Mouse (Mus musculus) urinary bladder, adult 2 months (tissue): ENCODE results near the gene Prox1. TPM values are rescaled to one million over a fixed set of nuclear protein-coding genes. Genes with fewer than 3 reads are reported as not detected.

Source experiments
- DNase-seq: peaks from one replicate; pipeline ENCODE4 v3.0.0; 2022; ENCODE audit warnings: low spot score
- polyA plus RNA-seq: library from polyadenylated mRNA; depleted of rRNA; stranded (reverse); fragments of >200 nt; gene quantifications from 2 replicates; pipeline ENCODE4 v1.2.3, GENCODE M21; 2012

Gene Prox1
- polyA plus RNA-seq, 1 experiment = 0.70 TPM

DNA sequence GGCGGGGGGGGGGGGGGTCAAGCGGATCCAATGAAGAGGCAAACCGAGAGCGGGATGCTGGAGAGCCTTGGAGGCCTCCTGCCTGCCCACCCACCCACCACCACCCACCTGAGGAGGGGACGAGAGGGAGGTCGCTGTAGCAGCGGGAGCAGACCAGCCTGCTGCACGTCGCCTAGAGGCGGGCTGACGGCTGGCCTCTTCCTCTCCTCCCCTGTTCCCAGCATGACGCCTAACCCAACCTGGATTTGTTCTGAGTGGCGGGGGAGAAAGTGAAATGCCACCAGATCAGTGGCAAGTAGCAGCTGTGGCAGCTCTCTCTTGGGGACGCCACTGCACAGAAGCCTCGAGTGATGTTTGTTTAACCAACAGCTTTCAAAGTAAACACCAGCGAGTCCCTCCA lies 3.1 kb upstream of the Prox1 start:
- DNase-seq = no peak

DNA sequence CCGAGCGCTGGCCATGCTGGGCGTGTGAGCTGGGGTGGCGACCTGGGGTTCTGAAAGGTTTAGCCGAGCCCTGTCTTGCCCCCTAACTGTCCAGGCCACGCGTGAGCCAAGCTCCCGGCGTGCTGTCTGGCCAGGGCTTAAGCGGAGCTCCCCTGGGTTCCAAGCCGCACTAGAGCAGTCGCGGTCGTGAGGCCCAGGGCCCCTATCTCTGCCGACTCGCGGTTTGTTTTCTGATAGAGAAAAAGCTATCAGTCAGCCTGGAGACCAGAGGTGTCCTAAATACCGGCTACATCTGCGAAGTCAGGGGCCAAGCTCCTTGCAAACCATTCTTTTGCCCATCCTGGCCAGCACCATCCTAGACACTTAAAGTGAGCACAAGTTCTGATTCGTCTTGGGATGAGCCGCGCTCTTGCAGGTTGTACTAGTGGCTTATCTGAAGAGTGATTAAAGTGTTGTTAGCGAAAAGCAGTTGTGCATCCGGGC lies 2.5 kb upstream of the Prox1 start:
- no peak for DNase-seq

DNA sequence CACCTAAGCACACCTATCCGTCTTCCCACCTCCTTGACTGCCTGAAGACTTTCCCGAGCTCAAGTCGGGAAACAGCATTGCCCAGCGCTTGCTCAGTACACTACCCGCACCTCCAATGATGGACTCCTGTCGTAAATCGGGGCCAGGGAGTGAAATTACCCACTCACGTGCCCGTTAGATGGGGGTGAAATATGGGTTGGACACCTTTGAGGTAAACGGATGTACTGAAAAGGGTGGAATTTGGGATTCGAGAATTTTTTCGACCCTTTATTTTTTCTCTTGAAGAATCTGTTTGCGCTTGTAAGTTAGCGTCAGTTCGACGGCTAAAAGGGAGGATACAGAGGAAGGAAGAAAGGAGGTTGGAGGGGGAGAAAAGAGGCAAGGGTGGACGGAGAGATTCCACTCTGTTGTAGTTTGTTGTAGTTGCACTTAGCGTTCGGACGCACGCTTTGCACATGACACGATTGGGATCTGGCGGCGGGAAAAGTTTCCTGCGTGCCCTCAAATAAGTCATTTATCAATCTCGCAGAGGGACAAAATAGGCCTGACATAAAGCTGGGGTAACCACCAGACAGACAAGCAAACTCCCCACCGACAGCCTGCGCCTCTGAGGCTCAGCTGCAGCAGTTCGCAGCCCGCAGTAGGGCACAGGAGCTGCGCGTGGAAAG lies 1.9 kb upstream of the Prox1 start:
- no peak for DNase-seq

DNA sequence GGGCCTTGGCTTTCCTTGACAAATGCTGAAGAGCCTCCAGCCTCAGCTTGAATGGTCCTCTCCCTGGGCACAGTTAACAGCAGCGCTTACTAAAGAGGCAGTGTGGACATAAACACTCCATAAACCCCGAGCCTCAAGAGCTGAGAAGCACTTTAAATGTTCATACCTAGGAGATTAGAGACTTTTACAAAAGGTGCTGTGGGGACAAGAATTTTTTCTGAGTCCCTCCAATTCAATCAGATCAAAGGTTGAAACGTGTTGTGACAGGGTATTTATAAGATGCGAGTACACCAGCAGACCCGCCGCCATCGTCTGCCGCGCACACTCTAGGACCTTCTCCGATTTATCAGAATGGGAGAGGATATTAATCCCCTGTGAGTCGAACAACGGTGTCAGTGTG lies 1.2 kb upstream of the Prox1 start:
- no peak for DNase-seq

DNA sequence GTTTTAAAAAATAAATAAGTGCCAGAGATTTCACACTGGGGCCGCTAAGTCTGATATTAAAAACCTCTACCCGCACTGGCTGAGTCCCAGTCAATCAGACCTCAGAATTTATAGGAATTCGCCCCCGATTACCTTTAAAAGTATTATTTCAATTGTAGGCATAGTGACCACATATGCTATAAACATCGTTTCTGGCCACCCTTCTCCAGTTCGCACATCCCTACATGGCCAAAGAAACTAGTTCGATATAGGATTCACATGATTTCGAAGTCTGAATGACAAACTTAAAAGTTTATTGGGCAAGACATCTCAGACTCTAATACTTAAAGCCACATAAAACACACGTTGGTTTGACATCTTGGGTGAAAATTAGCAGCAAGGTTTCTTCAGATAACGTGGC lies 827 bp upstream of the Prox1 start:
- no peak for DNase-seq

DNA sequence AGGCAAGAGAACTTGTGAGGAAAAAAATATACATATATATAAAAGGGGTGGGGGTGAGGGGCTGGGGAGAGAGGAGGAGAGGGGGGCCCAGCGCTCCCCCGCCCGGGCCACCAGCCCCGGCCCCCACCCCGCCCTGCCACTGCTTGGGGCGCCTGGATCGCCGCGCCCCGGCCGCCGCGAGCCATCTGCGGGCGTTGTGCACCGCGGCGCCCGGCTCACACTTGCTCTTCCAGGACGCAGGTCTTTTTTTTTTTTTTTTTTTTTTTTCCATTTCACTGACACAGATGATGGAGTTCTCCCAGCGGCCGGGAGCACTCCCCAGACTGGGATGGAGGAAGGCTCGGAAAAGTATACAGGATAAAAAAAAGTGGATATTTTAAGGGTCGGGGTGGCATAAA lies 304 bp upstream of the Prox1 start:
- DNase-seq = no peak

DNA sequence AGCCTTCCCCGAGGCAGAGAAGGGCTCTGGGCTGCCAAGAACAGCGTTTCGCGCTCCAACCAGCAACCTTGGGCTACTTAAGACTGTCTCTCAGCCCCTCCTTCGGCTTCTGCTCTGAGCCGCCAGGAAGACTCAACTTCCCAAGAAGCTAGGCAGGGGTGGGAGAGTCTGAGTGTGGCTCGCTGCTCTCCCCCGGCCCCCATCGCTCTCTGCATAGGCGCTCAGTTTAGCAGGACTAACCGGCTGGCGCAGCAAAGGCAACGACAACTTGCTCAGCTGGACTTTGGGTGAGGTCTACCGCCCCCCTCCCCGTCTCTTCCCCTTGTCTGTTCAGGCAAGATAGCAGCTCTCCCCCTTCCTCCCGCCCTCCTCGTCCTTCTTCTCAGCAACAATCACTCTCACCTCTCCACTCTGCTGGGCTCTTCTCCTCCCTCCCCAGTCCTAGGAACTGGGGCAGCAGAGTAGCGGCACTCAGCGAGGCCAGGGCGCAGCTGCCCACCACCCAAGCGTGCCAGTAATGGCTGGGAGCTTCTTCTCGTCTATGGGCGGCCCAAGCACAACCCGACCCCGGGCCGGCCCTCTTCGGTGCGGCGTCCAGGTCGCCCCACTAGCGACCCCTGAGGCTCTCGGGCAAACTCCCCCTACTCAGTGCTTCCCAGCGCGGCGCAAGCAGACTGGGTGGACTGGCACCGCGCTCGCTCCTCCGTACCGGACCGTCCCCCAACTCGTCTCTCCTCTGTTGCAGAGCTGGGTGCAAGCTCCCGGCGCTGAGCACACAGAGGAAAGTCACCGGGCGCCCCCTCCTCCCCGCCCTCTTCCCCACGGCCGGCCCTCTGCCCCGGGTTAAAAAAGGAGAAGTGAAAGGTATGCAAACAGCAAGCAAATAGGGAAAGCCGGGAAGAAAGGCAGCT lies 1.5 kb downstream of the Prox1 start:
- DNase-seq = no peak

DNA sequence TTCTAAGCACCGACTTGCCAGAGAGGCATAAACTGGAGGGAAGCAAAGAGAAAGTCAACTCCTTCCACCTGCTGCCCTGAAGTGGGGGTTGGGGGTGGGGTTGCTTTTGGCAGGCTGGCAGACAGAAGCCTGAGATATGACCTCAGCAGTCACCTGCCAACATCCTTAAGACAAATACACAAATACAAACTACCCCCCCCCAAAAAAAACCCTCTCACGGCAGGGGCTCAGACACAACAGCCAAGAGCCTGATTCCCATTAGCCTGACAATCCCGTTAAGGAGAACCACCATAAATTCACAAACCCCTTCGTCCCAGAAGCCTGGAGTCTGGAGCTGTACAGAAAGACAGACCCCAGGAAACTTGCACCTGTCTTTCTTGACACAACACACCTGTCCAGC lies 2.4 kb downstream of the Prox1 start:
- no peak for DNase-seq

DNA sequence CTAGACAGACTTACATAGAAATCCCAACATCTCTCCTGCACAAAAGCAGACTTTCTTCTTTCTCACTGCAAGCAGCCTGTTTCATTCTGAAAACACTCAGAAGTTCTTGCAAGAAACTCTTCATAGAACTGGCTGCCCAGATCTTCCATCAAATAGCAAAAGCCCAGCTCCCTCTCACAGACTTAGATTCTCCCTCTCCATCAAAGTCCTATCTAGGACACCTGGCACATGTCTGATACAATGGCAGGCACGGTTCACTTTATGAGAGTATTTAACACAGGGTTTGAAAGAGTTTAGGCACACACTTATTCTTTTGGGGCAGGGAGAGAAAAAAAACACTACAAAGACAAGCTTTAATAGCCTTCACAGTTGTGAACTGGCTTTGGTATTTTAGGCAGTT lies 2.9 kb downstream of the Prox1 start:
- DNase-seq = no peak

DNA sequence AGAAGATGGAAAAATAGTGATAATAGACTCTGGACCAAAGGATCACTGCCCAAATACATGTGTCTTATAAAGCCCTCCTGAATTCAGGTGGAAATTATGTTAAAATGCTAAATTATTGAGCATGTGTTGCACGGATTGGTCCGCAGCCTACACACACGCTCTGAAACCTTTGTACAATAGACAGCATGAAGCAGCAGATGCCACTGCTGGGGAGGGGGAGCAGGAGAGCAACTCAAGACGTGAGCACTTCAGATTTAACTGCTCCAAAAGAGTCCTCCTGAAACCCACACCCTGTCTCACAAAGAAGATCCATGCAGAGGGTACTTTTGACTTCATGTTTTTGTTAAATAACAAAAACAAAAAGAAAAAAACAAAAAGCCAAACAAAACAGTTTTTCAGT lies 5.0 kb downstream of the Prox1 start:
- no peak for DNase-seq

DNA sequence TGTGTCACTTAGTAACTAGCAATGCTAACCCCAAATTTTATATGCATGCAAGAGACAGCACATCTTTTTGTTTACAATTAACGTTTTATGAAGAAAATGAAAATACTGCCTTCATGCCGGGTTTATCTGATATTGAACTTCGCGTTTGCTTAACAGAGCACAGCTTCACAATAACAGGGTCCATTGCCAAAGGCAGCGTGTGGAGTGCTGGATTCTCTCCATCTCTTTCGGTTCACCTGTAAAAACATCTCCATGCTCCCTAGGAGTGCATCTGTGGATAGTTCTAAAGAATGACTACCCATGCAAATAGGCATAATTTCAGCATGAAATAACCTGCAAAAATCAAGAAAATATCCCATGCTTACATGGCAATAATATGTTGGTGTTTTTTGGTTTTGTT lies 7.0 kb downstream of the Prox1 start:
- no peak for DNase-seq

DNA sequence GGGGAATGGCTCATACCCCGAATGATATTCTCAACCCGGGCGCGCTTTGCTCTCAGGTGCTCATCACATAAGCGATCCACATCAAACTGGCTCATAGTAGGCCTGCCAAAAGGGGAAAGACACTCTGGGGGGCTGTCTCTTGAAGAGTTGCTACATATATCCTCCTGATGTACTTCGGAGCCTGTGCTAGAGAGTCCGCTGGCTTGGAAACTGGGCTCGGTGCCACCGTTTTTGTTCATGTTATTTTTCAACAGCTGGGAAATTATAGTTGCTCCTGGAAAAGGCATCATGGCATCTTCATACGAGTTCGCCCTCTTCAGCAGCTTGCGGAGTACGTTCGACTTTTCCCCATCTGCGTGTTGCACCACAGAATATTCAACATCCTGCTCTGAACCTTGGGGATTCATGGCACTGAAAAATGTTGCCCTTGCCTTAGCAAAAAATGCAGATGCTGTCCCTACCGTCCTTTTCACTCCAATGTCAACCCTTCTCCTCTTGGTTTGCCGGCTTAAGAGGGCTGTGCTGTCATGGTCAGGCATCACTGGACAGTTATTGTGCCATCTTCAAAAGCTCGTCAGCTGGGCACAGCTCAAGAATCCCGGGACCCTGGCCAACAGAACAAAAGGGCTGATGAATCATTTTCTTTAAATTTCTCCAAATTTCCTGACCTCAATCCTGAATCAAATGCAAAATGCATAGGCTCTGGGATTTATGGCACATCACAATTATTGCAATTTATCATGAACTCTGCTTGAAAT lies 8.6 kb downstream of the Prox1 start:
- no peak for DNase-seq

DNA sequence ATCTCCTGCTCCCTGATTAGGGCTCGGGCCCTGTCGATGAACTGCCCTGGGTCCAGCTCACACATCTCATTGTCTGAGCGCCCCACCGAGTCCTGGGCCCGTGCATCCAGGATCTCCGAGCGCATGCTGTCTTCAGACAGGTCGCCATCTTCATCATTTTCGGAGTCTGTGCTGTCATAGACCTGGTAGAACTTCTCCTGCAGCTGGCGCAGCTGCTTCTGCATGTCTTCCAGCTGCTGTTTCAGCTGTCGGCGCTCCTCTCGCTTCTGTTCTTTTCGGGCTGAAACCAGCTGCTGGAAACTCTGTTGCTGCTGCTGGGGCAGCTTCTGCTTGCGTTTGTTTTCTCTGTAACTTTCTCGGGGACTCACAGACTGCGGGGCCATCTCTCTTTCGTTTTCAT lies 9.2 kb downstream of the Prox1 start:
- DNase-seq = no peak

DNA sequence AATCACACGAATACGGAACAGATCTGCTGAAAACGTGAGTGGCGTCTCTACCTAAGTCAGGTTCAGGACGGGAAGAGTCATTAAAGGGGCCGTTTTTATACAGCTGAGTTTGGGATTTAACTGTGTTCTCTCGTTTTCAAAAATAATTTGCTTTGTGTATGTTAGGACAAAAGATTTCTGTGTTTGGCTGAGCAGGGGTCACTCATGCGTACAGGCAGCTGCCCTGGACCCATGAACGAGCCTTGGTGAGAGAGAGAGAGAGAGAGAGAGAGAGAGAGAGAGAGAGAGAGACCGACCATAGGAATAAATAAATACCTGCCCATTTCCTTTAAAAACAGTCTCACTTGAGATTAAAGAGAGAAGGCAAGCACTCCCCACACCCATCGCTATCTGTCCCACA lies 11.1 kb downstream of the Prox1 start:
- DNase-seq = no peak

DNA sequence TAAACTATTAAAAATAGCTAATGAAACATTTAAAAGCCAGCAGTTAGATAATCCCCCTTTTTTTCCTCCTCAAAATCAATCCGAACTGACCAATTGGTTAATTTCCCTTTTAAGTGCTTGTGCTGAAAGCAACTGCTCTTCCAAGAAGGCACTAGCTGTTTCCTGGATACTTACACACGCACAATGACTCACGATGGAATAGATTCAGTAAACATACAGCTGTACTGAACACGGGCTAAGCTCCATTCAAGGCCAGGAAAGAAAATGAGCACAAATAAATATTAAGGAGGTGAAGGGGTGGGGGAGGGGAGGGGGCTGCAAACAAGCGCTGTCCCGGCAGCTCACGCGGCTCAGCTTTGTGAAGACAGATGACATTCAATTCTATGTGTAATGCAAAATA lies 14.8 kb downstream of the Prox1 start:
- DNase-seq = no peak

DNA sequence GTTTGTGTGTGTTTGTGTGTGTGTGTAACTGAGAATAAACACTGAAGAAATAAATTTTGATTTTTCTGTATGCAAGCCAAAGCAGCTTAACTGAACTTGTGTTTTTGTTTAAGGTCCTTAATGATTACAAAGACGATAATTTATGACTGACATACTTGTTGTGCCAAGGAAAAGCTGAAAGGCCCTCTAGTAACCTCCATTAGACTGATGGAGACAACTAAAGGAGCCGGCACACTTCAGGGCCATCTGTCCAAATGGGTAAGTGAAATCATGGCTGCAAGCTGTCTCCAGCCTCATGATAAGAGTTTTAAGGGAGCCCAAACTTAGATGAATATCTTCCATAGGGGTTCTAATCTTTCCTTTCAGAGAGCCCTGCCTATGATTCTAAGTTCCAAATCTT lies 15.5 kb downstream of the Prox1 start:
- no peak for DNase-seq

DNA sequence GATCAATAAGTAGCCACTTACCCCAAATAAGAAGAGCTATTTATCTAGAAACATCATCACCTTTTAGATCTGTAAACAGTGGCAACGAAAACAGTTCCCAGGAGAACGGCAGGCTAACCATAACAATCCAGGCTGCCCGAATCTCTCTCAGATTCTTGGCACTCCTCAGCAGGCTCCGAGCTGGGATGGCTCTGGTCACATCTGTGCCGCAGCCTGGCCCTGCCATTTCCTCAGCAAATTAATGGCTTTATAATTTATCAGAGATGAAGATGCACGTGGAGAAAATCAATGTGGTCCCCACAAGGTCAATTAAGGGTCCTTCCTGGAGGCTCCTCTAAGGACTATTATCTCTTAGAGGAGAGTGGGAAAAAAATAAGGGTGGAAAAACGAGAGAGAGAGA lies 16.2 kb downstream of the Prox1 start:
- no peak for DNase-seq

DNA sequence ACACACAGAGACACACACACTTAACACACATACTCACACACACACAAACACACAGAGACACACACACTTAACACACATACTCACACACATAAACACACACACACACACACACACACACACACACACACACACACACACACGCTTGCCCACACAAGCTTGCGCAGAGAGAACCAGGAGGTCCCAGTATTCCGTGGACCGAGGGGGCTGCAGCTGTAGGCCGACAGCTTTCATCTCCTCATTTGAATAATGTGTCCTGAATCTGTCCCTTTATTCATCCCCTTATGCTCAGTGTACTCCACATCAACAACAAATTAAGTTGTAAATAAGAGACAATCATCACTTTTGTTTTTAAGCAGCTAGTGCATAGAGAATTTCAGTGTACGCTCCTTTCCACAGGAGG lies 17.9 kb downstream of the Prox1 start:
- no peak for DNase-seq

DNA sequence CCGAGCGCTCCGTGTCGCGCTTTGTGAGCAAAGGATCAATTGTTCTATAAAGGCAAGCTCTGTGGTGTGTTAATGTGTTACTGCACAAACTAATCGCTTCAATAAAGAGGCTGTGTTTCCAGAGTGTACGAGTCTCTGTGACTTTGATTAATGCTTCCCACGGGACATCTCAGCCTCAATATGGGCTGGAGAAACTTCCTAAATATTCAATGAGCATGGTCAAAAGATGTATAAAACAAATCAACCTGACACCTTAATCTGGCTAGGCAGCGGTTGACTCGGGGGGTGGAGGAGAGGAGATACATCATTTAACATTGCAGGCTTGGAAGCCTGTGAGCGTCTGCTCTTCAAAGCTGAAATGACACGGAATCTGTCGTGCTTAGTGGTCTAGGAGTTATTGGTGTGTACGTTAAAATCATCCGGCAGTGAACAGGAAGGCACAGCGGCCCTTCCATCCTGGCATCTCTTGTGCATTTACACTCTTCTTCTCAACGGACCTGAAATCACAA lies 21.2 kb downstream of the Prox1 start:
- DNase-seq = no peak

DNA sequence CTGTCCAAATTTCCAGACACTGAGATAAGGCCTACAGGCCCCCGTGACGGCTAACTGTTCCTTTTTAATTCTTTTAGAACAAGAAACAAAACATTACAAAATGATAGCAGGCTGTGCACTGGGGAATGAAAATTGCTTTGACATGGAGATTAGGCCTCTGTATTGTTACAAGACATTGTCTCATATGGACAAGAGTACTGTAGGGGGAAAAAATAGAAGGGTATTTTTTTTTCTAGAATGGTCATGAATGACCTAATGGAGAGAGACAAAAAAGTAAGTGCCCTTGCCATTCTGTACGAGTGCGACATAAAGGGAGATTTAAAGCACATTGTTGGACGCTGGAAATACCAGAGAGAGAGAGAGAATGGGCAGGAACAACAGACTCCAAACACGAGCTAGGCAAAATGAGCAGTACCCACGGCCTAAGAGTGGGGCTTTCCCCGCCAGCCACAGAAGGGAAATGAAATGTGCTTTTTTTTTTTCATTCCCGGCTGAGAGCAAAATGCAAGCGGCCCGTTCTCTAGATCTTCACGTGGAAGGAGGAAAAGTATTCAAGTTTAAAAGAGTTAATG lies 21.8 kb downstream of the Prox1 start:
- no peak for DNase-seq

DNA sequence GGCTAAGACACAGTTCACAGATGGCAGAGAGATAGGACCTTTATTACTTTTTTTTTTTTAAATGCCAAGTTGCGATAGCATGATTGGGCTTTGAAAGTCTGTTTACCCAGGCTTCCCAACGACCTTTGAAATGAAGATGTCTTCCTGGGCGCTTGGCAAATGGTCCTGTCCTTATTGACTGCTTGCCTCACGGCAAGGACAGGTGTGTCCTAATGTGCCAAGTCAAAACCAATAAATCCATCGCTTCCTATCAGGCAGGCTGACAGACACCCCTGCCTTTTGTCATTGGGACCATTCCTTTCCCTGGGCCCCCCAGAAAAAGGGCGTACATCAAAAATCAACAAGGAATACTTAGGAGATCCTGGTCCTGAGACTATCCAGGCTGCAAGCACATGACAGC lies 22.7 kb downstream of the Prox1 start:
- DNase-seq = no peak

DNA sequence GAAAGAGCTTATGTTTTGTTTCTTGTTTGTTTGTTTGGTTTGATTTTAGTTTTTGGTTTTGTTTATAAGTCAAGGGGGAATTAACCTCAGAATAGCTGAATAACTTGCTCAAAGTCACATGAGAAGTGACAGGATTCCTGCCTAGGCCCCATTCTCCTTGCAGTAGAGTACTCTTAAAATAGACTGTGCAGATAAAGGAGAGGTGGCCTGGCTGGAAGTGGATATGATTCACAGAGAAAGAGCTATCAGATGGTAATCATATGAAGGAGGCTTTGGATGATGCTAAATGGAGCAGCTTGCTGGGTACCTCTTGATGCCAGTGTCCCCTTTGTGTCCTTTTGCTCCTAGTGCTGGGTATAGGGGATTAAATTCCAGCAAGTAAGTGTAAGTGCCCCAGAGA lies 26.1 kb downstream of the Prox1 start:
- no peak for DNase-seq
